Mouse (Mus musculus) layer of hippocampus, adult 18-20 months (tissue): ENCODE measurements around the gene Zfp13. TPM values are rescaled to one million over a fixed set of nuclear protein-coding genes. Genes with fewer than 3 reads are reported as not detected.
"Not testable (repeated sequence)": the region's sequence is repeated elsewhere in the genome, so short reads cannot be mapped to it uniquely, and the experiment has no call there.

ENCODE experiments used
- DNase-seq, 2 experiments: peaks; one replicate each; pipeline ENCODE4 v3.0.0; 2022; ENCODE audit warnings: low spot score in 2 of 2
- total RNA-seq, 2 experiments: library from RNA; stranded (reverse); gene quantifications; 2 replicates each; pipeline ENCODE4 v1.2.3; 2021

Zfp13 gene
- total RNA-seq, 2 experiments from 2014 or later = 28.0 to 29.6 TPM

- DNase-seq = not testable (repeated sequence)
Observed at GRCm38 (mm10) chr17:23535046-23535788, 64.1 kb downstream of the Zfp13 start.

GRCm38 (mm10) chr17:23533591-23534490, 65.4 kb downstream of the Zfp13 start:
- not testable (repeated sequence) for DNase-seq

- not testable (repeated sequence) for DNase-seq
Observed at GRCm38 (mm10) chr17:23531408-23531807, 67.9 kb downstream of the Zfp13 start.

Other genes starting within 250 kb of the Zfp13 start
- gene Vmn2r116, start 214.9 kb downstream of the Zfp13 start, total RNA-seq = not detected
- gene Vmn2r117, start 119.8 kb downstream of the Zfp13 start, total RNA-seq = not detected
- gene Zfp213, start 35.2 kb downstream of the Zfp13 start, total RNA-seq = 1 to 10 TPM; 7.9 to 8.0 TPM
- not detected for gene Zscan10, start 1.4 kb upstream of the Zfp13 start, total RNA-seq
- under 1 TPM in 1 of 2 experiments, not detected in 1; 0.10 TPM for gene Mmp25, start 45.8 kb upstream of the Zfp13 start, total RNA-seq
- not detected for gene Bicdl2, start 61.0 kb upstream of the Zfp13 start, total RNA-seq
- 100 to 1,000 TPM; 117 to 122 TPM for gene Hcfc1r1, start 74.1 kb upstream of the Zfp13 start, total RNA-seq
- gene Thoc6, start 74.4 kb upstream of the Zfp13 start, total RNA-seq = 10 to 100 TPM in 1 of 2 experiments, 1 to 10 TPM in 1; 8.8 to 10.0 TPM
- 1 to 10 TPM; 6.4 to 7.0 TPM for gene Tnfrsf12a, start 78.0 kb upstream of the Zfp13 start, total RNA-seq
- gene Cldn6, start 79.8 kb upstream of the Zfp13 start, total RNA-seq = not detected
- not detected for gene Cldn9, start 84.5 kb upstream of the Zfp13 start, total RNA-seq
- gene 1520401A03Rik, start 123.3 kb upstream of the Zfp13 start, total RNA-seq = under 1 TPM in 1 of 2 experiments, not detected in 1; 0.33 TPM
- 1 to 10 TPM; 3.4 to 3.8 TPM for gene Pkmyt1, start 126.8 kb upstream of the Zfp13 start, total RNA-seq
- gene Paqr4, start 141.4 kb upstream of the Zfp13 start, total RNA-seq = 10 to 100 TPM; 52.0 to 53.6 TPM
- gene Kremen2, start 146.3 kb upstream of the Zfp13 start, total RNA-seq = under 1 TPM; 0.30 to 0.52 TPM
- gene Flywch1, start 172.1 kb upstream of the Zfp13 start, total RNA-seq = 100 to 1,000 TPM; 390 to 405 TPM
- gene Flywch2, start 186.6 kb upstream of the Zfp13 start, total RNA-seq = 1 to 10 TPM; 8.6 to 8.7 TPM
- 100 to 1,000 TPM; 509 to 565 TPM for gene Srrm2, start 191.0 kb upstream of the Zfp13 start, total RNA-seq
- 100 to 1,000 TPM; 355 to 375 TPM for gene Elob, start 229.6 kb upstream of the Zfp13 start, total RNA-seq
- gene Prss33, start 236.6 kb upstream of the Zfp13 start, total RNA-seq = under 1 TPM in 1 of 2 experiments, not detected in 1; 0.41 TPM
- gene Prss32, start 244.4 kb upstream of the Zfp13 start, total RNA-seq = not detected
- gene Prss41, start 244.7 kb upstream of the Zfp13 start, total RNA-seq = 1 to 10 TPM in 1 of 2 experiments, under 1 TPM in 1; 0.89 to 2.4 TPM